Mouse (Mus musculus): Measurements from ENCODE around the gene Xrn1. TPM values are rescaled to one million over a fixed set of nuclear protein-coding genes. Genes with fewer than 3 reads are reported as not detected.
"Not testable (repeated sequence)": the region's sequence is repeated elsewhere in the genome, so short reads cannot be mapped to it uniquely, and the experiment has no call there.

Gene Xrn1
- total RNA-seq, 4 experiments from 2014 or later = 24.3 to 29.1 (median 26.8) TPM

- no peak for DNase-seq (ENCODE audit: low spot score in 2 of 2)
These were observed 89.7 kb downstream of the Xrn1 start for GRCm38 (mm10) chr9:96044214-96044613.

GRCm38 (mm10) chr9:96051501-96051900, 96.9 kb downstream of the Xrn1 start:
- no peak for DNase-seq (ENCODE audit: low spot score in 2 of 2)

- DNase-seq (ENCODE audit: low spot score in 2 of 2) = peak in 1 of 2 experiments; percentile 65
These were observed 100.3 kb downstream of the Xrn1 start for GRCm38 (mm10) chr9:96054878-96055277.

GRCm38 (mm10) chr9:96056417-96057223, 102.1 kb downstream of the Xrn1 start:
- no peak for DNase-seq (ENCODE audit: low spot score in 2 of 2)

- DNase-seq (ENCODE audit: low spot score in 2 of 2) = no peak
These were observed 108.7 kb downstream of the Xrn1 start for GRCm38 (mm10) chr9:96063083-96063802.

- DNase-seq (ENCODE audit: low spot score in 2 of 2) = no peak
These were observed 109.4 kb downstream of the Xrn1 start for GRCm38 (mm10) chr9:96063803-96064475.

GRCm38 (mm10) chr9:96067507-96067906, 112.9 kb downstream of the Xrn1 start:
- DNase-seq (ENCODE audit: low spot score in 2 of 2) = no peak

GRCm38 (mm10) chr9:96078752-96079315, 124.3 kb downstream of the Xrn1 start:
- no peak for DNase-seq (ENCODE audit: low spot score in 2 of 2)

GRCm38 (mm10) chr9:96085293-96085692, 130.7 kb downstream of the Xrn1 start:
- DNase-seq (ENCODE audit: low spot score in 2 of 2) = no peak

- no peak for DNase-seq (ENCODE audit: low spot score in 2 of 2)
These were observed 133.1 kb downstream of the Xrn1 start for GRCm38 (mm10) chr9:96087671-96088070.

GRCm38 (mm10) chr9:96088456-96088855, 133.9 kb downstream of the Xrn1 start:
- not testable (repeated sequence) for DNase-seq (ENCODE audit: low spot score in 2 of 2)

GRCm38 (mm10) chr9:96092637-96093036, 138.1 kb downstream of the Xrn1 start:
- not testable (repeated sequence) for DNase-seq (ENCODE audit: low spot score in 2 of 2)

GRCm38 (mm10) chr9:96093221-96093620, 138.7 kb downstream of the Xrn1 start:
- no peak for DNase-seq (ENCODE audit: low spot score in 2 of 2)

GRCm38 (mm10) chr9:96094341-96094740, 139.8 kb downstream of the Xrn1 start:
- no peak for DNase-seq (ENCODE audit: low spot score in 2 of 2)

- DNase-seq (ENCODE audit: low spot score in 2 of 2) = no peak
These were observed 140.6 kb downstream of the Xrn1 start for GRCm38 (mm10) chr9:96095192-96095591.

GRCm38 (mm10) chr9:96102846-96103245, 148.3 kb downstream of the Xrn1 start:
- DNase-seq (ENCODE audit: low spot score in 2 of 2) = no peak

Other genes starting within 250 kb of the Xrn1 start
- 10 to 100 TPM; 40.8 to 46.5 (median 42.6) TPM for gene Trpc1, start 204.4 kb upstream of the Xrn1 start, total RNA-seq (2022)
- gene Pls1, start 109.4 kb upstream of the Xrn1 start, total RNA-seq (2022) = 10 to 100 TPM; 16.0 to 19.6 (median 16.9) TPM
- gene Atr, start 97.2 kb upstream of the Xrn1 start, total RNA-seq (2022) = 10 to 100 TPM; 11.8 to 13.8 (median 13.0) TPM
- 1 to 10 TPM; 4.2 to 5.5 (median 4.6) TPM for gene Gk5, start 164.6 kb downstream of the Xrn1 start, total RNA-seq (2022)
- gene Tfdp2, start 241.5 kb downstream of the Xrn1 start, total RNA-seq (2022) = 10 to 100 TPM; 32.3 to 41.4 (median 38.6) TPM